Mouse (Mus musculus): Measurements from ENCODE around the gene Lcn5. TPM values are rescaled to one million over a fixed set of nuclear protein-coding genes. Genes with fewer than 3 reads are reported as not detected.

Gene Lcn5
- polyA plus RNA-seq (2017; shearing (Covaris generic)) = not detected

DNA sequence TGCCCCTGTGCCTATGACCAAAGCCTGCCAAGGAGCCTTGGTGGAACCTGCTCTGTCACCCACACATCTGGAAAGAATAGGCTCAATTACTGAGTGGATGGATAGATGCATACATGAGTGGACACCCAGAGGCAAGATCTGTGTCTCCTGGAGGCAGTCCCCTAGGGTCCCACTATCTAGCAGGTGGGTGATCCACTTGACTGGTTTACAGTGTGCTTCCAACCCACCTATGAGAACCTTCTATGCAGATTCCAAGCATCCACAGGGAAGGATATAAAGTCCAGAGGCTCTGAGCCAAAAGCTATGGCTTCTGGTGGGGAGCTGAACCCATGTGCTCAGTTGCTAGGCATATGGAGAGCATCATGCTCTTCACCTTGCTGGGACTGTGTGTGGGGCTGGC is at the start of gene Lcn5:
Lcn5 (plus strand) TSS at position 301 of the 400 bp plus-strand sequence.

GRCm38 (mm10) chr2:25617578-25617977 is 40.2 kb upstream of the Lcn5 start, which contains the start of gene Ccdc183:
Gene Ccdc183 (minus strand): TSS chr2:25617678.

GRCm38 (mm10) chr2:25621229-25622200 is 36.2 kb upstream of the Lcn5 start, which contains the start of gene Tmem141:
Gene Tmem141 (minus strand): TSS chr2:25622005.

DNA sequence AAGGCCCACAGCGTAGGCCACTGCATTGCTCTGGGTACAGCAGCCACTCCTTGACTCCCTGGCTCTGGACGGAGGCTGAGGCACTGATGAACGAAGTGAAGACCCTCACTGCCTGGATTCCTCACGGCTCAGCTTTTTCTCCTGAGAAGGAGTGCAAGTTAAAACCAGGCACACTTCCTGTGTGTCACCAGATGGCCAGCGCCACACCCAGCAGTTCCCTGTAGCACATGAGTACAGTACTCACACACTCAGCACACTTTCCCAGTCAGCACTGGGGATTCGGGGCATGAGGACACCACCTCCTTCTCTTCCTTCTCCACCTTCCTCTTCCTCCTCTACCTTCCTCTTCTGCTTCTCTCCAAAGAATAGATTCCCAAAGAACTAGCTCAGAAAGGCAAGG is 29.9 kb upstream of the Lcn5 start, which contains the start of gene Fcna:
Fcna (minus strand) TSS at position 220 of the 400 bp plus-strand sequence.

DNA sequence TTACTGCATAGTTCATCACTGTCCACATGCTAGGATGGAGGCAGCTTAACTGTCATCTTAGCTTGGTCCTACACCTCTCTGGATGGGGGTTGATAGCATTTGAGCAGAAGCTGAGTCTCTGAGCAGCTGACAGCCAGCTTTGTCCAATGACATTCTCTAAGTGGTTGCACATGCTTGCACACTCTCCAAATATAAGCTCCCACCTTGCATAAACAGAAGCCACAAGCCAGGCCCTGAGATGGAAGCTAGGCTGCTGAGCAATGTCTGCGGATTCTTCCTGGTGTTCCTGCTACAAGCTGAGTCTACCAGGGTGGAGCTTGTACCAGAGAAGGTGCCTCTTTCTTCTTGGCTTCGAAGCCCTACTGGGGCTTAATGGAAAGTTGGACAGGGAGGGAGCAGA is 4.8 kb upstream of the Lcn5 start, which contains the start of gene Lcn8:
Lcn8 (plus strand) TSS at position 219 of the 400 bp plus-strand sequence.

GRCm38 (mm10) chr2:25676486-25676885 is 18.7 kb downstream of the Lcn5 start, which contains the start of gene Lcn6:
Gene Lcn6 (plus strand): TSS chr2:25676786.

DNA sequence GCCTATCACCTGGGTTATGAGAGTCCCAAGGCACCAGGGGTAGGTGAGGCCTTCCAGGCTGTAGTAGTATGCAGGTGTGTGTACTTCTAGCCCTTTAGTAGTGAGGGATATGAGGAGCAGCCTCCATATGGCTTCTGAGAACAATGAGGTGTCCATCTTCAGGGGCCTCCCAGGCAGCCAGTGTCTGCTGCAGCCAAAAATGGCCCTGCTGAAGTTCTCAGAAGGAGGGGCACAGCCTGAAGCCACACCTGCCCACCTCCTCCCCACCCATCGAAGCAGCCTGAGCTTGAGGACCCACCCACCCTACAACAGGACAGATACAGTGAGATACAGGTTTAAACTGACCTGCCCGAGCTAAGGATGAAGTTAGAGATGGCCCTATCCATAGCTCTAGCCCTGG is 24.7 kb downstream of the Lcn5 start, which contains the start of gene Lcn10:
Lcn10 (plus strand) TSS at position 301 of the 400 bp plus-strand sequence.

DNA sequence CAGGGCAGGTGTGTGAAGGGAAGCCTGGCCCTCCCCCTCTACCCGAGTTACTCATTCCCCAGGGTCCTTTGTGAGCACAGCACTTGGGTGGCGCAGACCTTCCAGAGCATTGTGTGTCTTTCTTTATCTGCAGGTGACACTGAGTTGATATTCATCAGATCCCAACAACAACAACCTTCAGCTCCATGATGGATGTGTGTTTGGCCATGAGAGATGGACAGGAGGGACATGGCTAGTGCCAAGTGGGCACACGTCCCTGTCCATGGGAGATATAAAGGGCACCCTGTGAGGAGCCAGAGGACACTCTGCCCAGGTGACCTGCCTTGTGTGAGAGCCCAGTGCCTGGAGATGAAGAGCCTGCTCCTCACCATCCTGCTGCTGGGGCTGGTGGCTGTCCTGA is 42.0 kb downstream of the Lcn5 start, which contains the start of gene Obp2a:
Obp2a (plus strand) TSS at position 301 of the 400 bp plus-strand sequence.

DNA sequence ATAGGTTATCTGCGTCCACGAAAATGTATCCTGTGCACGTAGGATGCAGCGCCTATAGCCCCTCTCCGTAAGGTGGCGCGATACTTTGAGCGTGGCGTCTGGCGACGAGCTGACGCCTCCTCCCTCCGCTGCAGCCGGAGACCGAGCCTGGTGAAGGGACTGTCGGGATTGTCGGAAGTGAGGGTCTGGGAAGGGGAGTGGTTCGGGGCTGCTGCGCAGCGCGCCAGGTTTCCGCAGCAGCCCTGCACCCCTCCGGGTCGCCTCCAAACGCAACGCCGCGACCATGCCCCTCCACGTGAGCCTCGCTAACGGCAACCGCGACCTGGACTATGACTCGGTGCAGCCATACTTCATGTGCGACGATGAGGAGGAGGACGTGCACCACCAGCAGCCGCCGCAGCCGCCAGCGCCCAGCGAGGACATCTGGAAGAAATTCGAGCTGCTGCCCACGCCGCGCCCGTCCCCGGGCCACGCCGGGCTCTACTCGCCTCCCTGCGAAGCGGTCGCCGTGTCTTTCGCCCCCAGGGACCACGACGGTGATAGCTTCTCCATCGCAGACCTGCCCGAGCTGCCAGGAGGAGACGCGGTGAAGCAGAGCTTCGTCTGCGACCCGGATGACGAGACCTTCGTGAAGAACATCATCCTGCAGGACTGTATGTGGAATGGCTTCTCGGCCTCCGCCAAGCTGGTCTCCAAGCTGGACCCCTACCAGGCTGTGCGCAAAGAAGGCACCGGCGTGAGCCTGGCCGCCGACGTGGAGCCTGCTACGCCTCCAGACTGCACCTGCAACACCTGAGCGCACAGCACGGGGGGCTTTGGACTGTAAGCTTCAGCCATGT is 49.1 kb downstream of the Lcn5 start, which contains the start of gene Bmyc:
Bmyc (plus strand) TSS at position 97 of the 839 bp plus-strand sequence.

Other genes with a start within 250 kb of the Lcn5 start
- 1.6 TPM for gene Fut7, start 234.7 kb upstream of the Lcn5 start, polyA plus RNA-seq (2017; shearing (Covaris generic))
- gene Abca2, start 229.2 kb upstream of the Lcn5 start, polyA plus RNA-seq (2017; shearing (Covaris generic)) = 58.8 TPM
- gene Clic3, start 201.1 kb upstream of the Lcn5 start, polyA plus RNA-seq (2017; shearing (Covaris generic)) = 3.2 TPM
- gene Paxx, start 196.9 kb upstream of the Lcn5 start, polyA plus RNA-seq (2017; shearing (Covaris generic)) = 57.3 TPM
- gene Ptgds, start 187.9 kb upstream of the Lcn5 start, polyA plus RNA-seq (2017; shearing (Covaris generic)) = not detected
- gene Lcn12, start 164.0 kb upstream of the Lcn5 start, polyA plus RNA-seq (2017; shearing (Covaris generic)) = not detected
- 67.4 TPM for gene Fbxw5, start 157.2 kb upstream of the Lcn5 start, polyA plus RNA-seq (2017; shearing (Covaris generic))
- 5.9 TPM for gene C8g, start 156.2 kb upstream of the Lcn5 start, polyA plus RNA-seq (2017; shearing (Covaris generic))
- gene Traf2, start 111.0 kb upstream of the Lcn5 start, polyA plus RNA-seq (2017; shearing (Covaris generic)) = 65.0 TPM
- 209 TPM for gene Edf1, start 100.1 kb upstream of the Lcn5 start, polyA plus RNA-seq (2017; shearing (Covaris generic))
- 2.0 TPM for gene Mamdc4, start 83.1 kb upstream of the Lcn5 start, polyA plus RNA-seq (2017; shearing (Covaris generic))
- 48.3 TPM for gene Phpt1, start 82.7 kb upstream of the Lcn5 start, polyA plus RNA-seq (2017; shearing (Covaris generic))
- gene Ajm1, start 76.2 kb upstream of the Lcn5 start, polyA plus RNA-seq (2017; shearing (Covaris generic)) = not detected
- gene Rabl6, start 49.4 kb upstream of the Lcn5 start, polyA plus RNA-seq (2017; shearing (Covaris generic)) = 41.4 TPM
- not detected for gene Ccdc183, start 40.3 kb upstream of the Lcn5 start, polyA plus RNA-seq (2017; shearing (Covaris generic))
- 3.4 TPM for gene Tmem141, start 35.9 kb upstream of the Lcn5 start, polyA plus RNA-seq (2017; shearing (Covaris generic))
- not detected for gene Fcna, start 29.9 kb upstream of the Lcn5 start, polyA plus RNA-seq (2017; shearing (Covaris generic))
- gene Lcn8, start 4.8 kb upstream of the Lcn5 start, polyA plus RNA-seq (2017; shearing (Covaris generic)) = not detected
- gene Lcn6, start 18.8 kb downstream of the Lcn5 start, polyA plus RNA-seq (2017; shearing (Covaris generic)) = not detected
- not detected for gene Lcn10, start 24.8 kb downstream of the Lcn5 start, polyA plus RNA-seq (2017; shearing (Covaris generic))
- gene Obp2a, start 42.1 kb downstream of the Lcn5 start, polyA plus RNA-seq (2017; shearing (Covaris generic)) = not detected
- gene Bmyc, start 48.8 kb downstream of the Lcn5 start, polyA plus RNA-seq (2017; shearing (Covaris generic)) = 21.5 TPM
- gene Obp2b, start 79.1 kb downstream of the Lcn5 start, polyA plus RNA-seq (2017; shearing (Covaris generic)) = not detected
- gene Lcn3, start 107.6 kb downstream of the Lcn5 start, polyA plus RNA-seq (2017; shearing (Covaris generic)) = not detected
- gene Lcn11, start 119.1 kb downstream of the Lcn5 start, polyA plus RNA-seq (2017; shearing (Covaris generic)) = not detected
- gene Gm13539, start 124.3 kb downstream of the Lcn5 start, polyA plus RNA-seq (2017; shearing (Covaris generic)) = not detected
- not detected for gene Glt6d1, start 157.9 kb downstream of the Lcn5 start, polyA plus RNA-seq (2017; shearing (Covaris generic))
- not detected for gene Lcn9, start 165.2 kb downstream of the Lcn5 start, polyA plus RNA-seq (2017; shearing (Covaris generic))
- gene Sohlh1, start 189.3 kb downstream of the Lcn5 start, polyA plus RNA-seq (2017; shearing (Covaris generic)) = not detected
- gene Kcnt1, start 205.8 kb downstream of the Lcn5 start, polyA plus RNA-seq (2017; shearing (Covaris generic)) = not detected